Mouse (Mus musculus): Measurements from ENCODE around the gene Snw1. TPM values are rescaled to one million over a fixed set of nuclear protein-coding genes. Genes with fewer than 3 reads are reported as not detected.
"Not testable (repeated sequence)": the region's sequence is repeated elsewhere in the genome, so short reads cannot be mapped to it uniquely, and the experiment has no call there.

Gene Snw1
- polyA plus RNA-seq (2021) = 99.2 TPM

GRCm38 (mm10) chr12:87471964-87472786, at the start of gene Snw1:
TSS of gene Snw1 (minus strand) at chr12:87472274.
- peak; percentile 90 for ATAC-seq

GRCm38 (mm10) chr12:87519616-87520015, 47.5 kb upstream of the Snw1 start:
- CTCF ChIA-PET = not testable (repeated sequence)

More at GRCm38 (mm10) chr12:87471964-87472786, at the start of gene Snw1:
- H3K27me3 ChIP-seq = no peaks in the 10 kb centered on the region
- CTCF ChIA-PET = no interaction called here
- no peak for TF ChIP-seq CTCF (IDR thresholded peaks at IDR 0.05)
- DNase-seq (ENCODE audit: low read depth, low spot score) = peak; percentile 71
- POLR2A ChIA-PET = interaction anchor here (1.8 kb wide), 1 partner anchor 29 kb away, joined by 8 read pairs; the partner anchor contains the start of genes Alkbh1 and Slirp
- in situ Hi-C loops (cut with MboI; ENCODE audit: low pct_unique_long_range_greater_than_20kb) = no loop called here

GRCm38 (mm10) chr12:87514016-87514415, 41.9 kb upstream of the Snw1 start, which contains the start of gene Gm8300:
TSS of gene Gm8300 (plus strand) at chr12:87514316.
- DNase-seq (ENCODE audit: low read depth, low spot score); ATAC-seq; CTCF ChIA-PET; H3K27me3 ChIP-seq; POLR2A ChIA-PET; in situ Hi-C loops (cut with MboI; ENCODE audit: low pct_unique_long_range_greater_than_20kb): not testable (repeated sequence)

More at GRCm38 (mm10) chr12:87519616-87520015, 47.5 kb upstream of the Snw1 start:
- POLR2A ChIA-PET; H3K27me3 ChIP-seq; ATAC-seq; in situ Hi-C loops (cut with MboI; ENCODE audit: low pct_unique_long_range_greater_than_20kb); DNase-seq (ENCODE audit: low read depth, low spot score): not testable (repeated sequence)

- in situ Hi-C loops (cut with MboI; ENCODE audit: low pct_unique_long_range_greater_than_20kb); H3K27me3 ChIP-seq; ATAC-seq; POLR2A ChIA-PET; DNase-seq (ENCODE audit: low read depth, low spot score); CTCF ChIA-PET: not testable (repeated sequence)
These were observed 22.3 kb upstream of the Snw1 start, which contains the start of gene Gm5788 for GRCm38 (mm10) chr12:87494421-87494820. TSS of gene Gm5788 (plus strand) at chr12:87494721.

GRCm38 (mm10) chr12:87488683-87489082, 16.6 kb upstream of the Snw1 start:
- ATAC-seq; in situ Hi-C loops (cut with MboI; ENCODE audit: low pct_unique_long_range_greater_than_20kb); CTCF ChIA-PET; DNase-seq (ENCODE audit: low read depth, low spot score); H3K27me3 ChIP-seq; POLR2A ChIA-PET: not testable (repeated sequence)

- POLR2A ChIA-PET; in situ Hi-C loops (cut with MboI; ENCODE audit: low pct_unique_long_range_greater_than_20kb); ATAC-seq; H3K27me3 ChIP-seq; DNase-seq (ENCODE audit: low read depth, low spot score); CTCF ChIA-PET: not testable (repeated sequence)
These were observed 10.4 kb upstream of the Snw1 start for GRCm38 (mm10) chr12:87482482-87482881.

- ChIA-PET POLR2A (no interaction called here), CTCF (no interaction called here)
- DNase-seq (ENCODE audit: low read depth, low spot score) (no peak), ATAC-seq (no peak)
- in situ Hi-C loops (cut with MboI; ENCODE audit: low pct_unique_long_range_greater_than_20kb) = no loop called here
- no peak for TF ChIP-seq CTCF (IDR thresholded peaks at IDR 0.05)
- no peaks in the 10 kb centered on the region for H3K27me3 ChIP-seq
These were observed 2.7 kb upstream of the Snw1 start for GRCm38 (mm10) chr12:87474756-87475155.

- ChIA-PET CTCF (interaction anchor here (0.7 kb wide), 1 partner anchor 19 kb away, joined by 3 read pairs; no protein-coding TSS in a partner anchor), POLR2A (interaction anchor here (1.3 to 1.8 kb wide), 2 partner anchors 20 to 28 kb away, joined by 4 to 8 read pairs; partner anchors contain the start of genes Alkbh1 and Slirp)
- in situ Hi-C loops (cut with MboI; ENCODE audit: low pct_unique_long_range_greater_than_20kb) = no loop called here
- H3K27me3 ChIP-seq = no peaks in the 10 kb centered on the region
- ATAC-seq (peak; percentile 36), DNase-seq (ENCODE audit: low read depth, low spot score) (no peak)
- no peak for TF ChIP-seq CTCF (IDR thresholded peaks at IDR 0.05)
These were observed 582 bp downstream of the Snw1 start for GRCm38 (mm10) chr12:87471421-87471963.

GRCm38 (mm10) chr12:87470263-87471136, 1.6 kb downstream of the Snw1 start:
- ChIA-PET CTCF (interaction anchor here (0.7 kb wide), 1 partner anchor 18 kb away, joined by 3 read pairs; no protein-coding TSS in a partner anchor), POLR2A (interaction anchor here (1.3 to 1.8 kb wide), 2 partner anchors 19 to 27 kb away, joined by 4 to 8 read pairs; partner anchors contain the start of genes Alkbh1 and Slirp)
- DNase-seq (ENCODE audit: low read depth, low spot score) = no peak
- no peak for TF ChIP-seq CTCF (IDR thresholded peaks at IDR 0.05)
- in situ Hi-C loops (cut with MboI; ENCODE audit: low pct_unique_long_range_greater_than_20kb) = no loop called here
- ATAC-seq = no peak
- no peaks in the 10 kb centered on the region for H3K27me3 ChIP-seq

GRCm38 (mm10) chr12:87464678-87465297, 7.3 kb downstream of the Snw1 start:
- POLR2A ChIA-PET = no interaction called here
- in situ Hi-C loops (cut with MboI; ENCODE audit: low pct_unique_long_range_greater_than_20kb) = no loop called here
- CTCF ChIA-PET = no interaction called here
- DNase-seq (ENCODE audit: low read depth, low spot score) (no peak), ATAC-seq (no peak)
- no peaks in the 10 kb centered on the region for H3K27me3 ChIP-seq
- no peak for TF ChIP-seq CTCF (IDR thresholded peaks at IDR 0.05)

Measured in Patski (cell line).